Mouse (Mus musculus): ENCODE measurements at regions not wholly inside any gene's neighbourhood (a gene's known extent, or its start where the extent isn't known, plus 50 kb on each side); places are given as distances from the start of the nearest gene placed in this dataset.

- no peak for DNase-seq
Observed at GRCm38 (mm10) chr6:73401059-73401458, 68.4 kb downstream of the 4931417E11Rik start.

GRCm38 (mm10) chr6:73389301-73389700, 80.2 kb downstream of the 4931417E11Rik start:
- DNase-seq: no peak

GRCm38 (mm10) chr6:73386261-73386660, 83.2 kb downstream of the 4931417E11Rik start:
- no peak for DNase-seq

GRCm38 (mm10) chr6:73379825-73380224, 89.6 kb downstream of the 4931417E11Rik start:
- DNase-seq: no peak

GRCm38 (mm10) chr6:73377884-73378283, 91.6 kb downstream of the 4931417E11Rik start:
- DNase-seq: no peak

GRCm38 (mm10) chr6:73376291-73376690, 93.2 kb downstream of the 4931417E11Rik start:
- no peak for DNase-seq

GRCm38 (mm10) chr6:73372901-73373300, 96.6 kb downstream of the 4931417E11Rik start:
- no peak for DNase-seq

- DNase-seq: no peak
Observed at GRCm38 (mm10) chr6:73371866-73372265, 97.6 kb downstream of the 4931417E11Rik start.

GRCm38 (mm10) chr6:73370901-73371300, 98.6 kb downstream of the 4931417E11Rik start:
- DNase-seq: no peak

- no peak for DNase-seq
Observed at GRCm38 (mm10) chr6:73368836-73369141, 100.7 kb downstream of the 4931417E11Rik start.

- DNase-seq: no peak
Observed at GRCm38 (mm10) chr6:73368047-73368835, 101.2 kb downstream of the 4931417E11Rik start.

GRCm38 (mm10) chr6:73367616-73368015, 101.9 kb downstream of the 4931417E11Rik start:
- DNase-seq: peak; percentile 55

GRCm38 (mm10) chr6:73366626-73367025, 102.8 kb downstream of the 4931417E11Rik start:
- no peak for DNase-seq

GRCm38 (mm10) chr6:73365306-73365705, 104.2 kb downstream of the 4931417E11Rik start:
- DNase-seq: no peak

GRCm38 (mm10) chr6:73334995-73335394, 86.8 kb downstream of the Suclg1 start:
- DNase-seq: no peak

- DNase-seq: no peak
Observed at GRCm38 (mm10) chr6:73329666-73330065, 81.5 kb downstream of the Suclg1 start.
